Mouse (Mus musculus) C3H10T1/2 (cell line): ENCODE results near the gene Fam199x. TPM values are rescaled to one million over a fixed set of nuclear protein-coding genes. Genes with fewer than 3 reads are reported as not detected.

Experiments
- polyA plus RNA-seq, 2 experiments: library from polyadenylated mRNA; unstranded; fragments of >200 nt; fragmentation: generic; extraction: Trizol; gene quantifications; one replicate each; pipeline ENCODE4 v1.2.1; 2012; ENCODE audit warnings: missing spikeins in 2 of 2

Fam199x gene
- polyA plus RNA-seq = under 1 TPM; 0.02 to 0.30 TPM

DNA sequence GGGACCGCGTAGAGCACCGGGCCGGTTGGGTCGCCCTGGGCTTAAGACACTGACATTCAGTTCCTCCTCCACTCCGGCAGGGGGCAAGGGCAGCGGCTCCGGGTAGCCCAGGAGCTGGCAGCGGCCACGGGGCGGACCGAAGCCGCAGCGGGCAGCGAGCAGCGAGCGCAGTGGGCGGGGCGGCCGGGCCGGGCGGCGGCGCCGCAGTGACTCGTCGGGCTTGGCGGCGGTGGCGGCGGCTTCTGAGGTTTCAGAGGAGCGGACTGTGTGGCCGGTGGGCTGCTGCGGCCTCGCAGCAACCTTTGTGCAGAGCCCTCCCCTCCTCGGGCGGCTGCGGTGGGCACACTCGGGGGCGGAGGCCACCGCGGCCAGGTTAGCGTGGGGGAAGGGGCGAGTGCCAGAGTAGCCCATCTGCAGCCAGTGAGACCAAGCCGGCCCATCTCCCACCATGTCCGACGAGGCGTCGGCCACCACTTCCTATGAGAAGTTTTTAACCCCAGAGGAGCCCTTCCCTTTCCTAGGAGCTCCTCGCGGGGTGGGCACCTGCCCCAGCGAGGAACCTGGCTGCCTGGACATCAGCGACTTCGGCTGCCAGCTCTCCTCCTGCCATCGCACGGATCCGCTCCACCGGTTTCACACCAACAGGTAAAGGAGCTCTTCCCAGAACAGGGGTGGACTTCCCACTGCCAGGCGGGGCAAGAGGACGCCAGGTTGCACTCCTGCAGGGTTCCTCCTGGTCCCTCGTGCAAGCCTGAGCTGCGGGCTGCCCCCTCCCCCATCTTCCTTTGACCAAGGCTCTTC is at the start of gene Fam199x:
Gene Fam199x (plus strand): TSS at position 170 of the 801 bp plus-strand sequence.

DNA sequence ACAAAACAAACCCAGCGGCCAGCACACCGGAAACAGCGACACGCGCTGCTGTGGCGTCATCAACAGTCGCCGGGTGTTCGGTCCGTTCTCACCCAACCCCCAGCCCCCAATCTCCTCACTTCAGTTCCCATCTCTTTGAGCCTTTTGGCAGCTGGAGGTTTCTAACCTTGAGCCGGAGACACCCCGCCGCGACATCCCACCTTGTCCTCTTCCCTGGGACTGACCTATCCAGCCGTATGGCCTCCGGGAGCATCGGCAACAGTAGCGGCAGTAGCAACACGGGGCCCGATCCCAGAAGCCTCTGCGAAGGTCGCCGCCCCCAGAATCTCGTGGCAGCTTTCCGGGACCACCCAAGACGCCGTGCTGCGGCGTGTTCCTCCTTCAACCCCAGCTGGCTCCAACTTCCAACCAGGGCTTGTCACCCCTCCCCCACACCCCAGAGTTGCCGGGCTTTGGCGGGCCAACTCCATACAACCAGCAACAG is 11.4 kb upstream of the Fam199x start, which contains the start of gene Slc25a53:
Gene Slc25a53 (minus strand): TSS at position 303 of the 484 bp plus-strand sequence.

DNA sequence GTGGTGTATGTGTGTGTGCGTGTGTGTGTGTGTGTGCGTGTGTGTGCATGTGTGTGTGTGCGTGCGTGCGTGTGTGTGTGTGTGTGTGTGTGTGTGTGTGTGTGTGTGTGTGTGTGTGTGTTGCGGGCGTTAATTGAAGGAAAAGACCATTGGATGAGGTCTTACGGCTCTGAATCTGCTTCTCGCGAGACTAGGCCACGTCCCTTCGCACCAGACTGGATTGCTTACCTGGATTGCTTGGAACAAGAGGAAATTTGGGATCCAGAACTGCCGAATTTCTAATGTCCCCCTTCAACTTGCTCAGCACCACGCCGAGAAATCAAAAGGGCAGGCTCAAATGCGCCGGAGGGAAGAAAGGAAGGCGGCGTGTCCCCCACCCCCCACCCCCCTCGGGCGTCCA is 72.3 kb downstream of the Fam199x start, which contains the start of gene Esx1:
Gene Esx1 (minus strand): TSS at position 366 of the 400 bp plus-strand sequence.

Other genes starting within 250 kb of the Fam199x start
- under 1 TPM; 0.01 to 0.58 TPM for gene Plp1, start 226.9 kb upstream of the Fam199x start, polyA plus RNA-seq
- not detected for gene Rab9b, start 180.8 kb upstream of the Fam199x start, polyA plus RNA-seq
- gene H2bfm, start 122.3 kb upstream of the Fam199x start, polyA plus RNA-seq = not detected
- gene Tmsb15b2, start 74.1 kb upstream of the Fam199x start, polyA plus RNA-seq = 1 to 10 TPM in 1 of 2 experiments, not detected in 1; 1.5 TPM
- under 1 TPM in 1 of 2 experiments, not detected in 1; 0.28 TPM for gene Tmsb15l, start 72.7 kb upstream of the Fam199x start, polyA plus RNA-seq
- under 1 TPM in 1 of 2 experiments, not detected in 1; 0.42 TPM for gene Tmsb15b1, start 72.7 kb upstream of the Fam199x start, polyA plus RNA-seq
- under 1 TPM in 1 of 2 experiments, not detected in 1; 0.02 TPM for gene Zcchc18, start 56.4 kb upstream of the Fam199x start, polyA plus RNA-seq
- gene Slc25a53, start 11.3 kb upstream of the Fam199x start, polyA plus RNA-seq = 1 to 10 TPM in 1 of 2 experiments, under 1 TPM in 1; 0.11 to 4.2 TPM
- 1 to 10 TPM; 1.1 to 1.7 TPM for gene Esx1, start 72.5 kb downstream of the Fam199x start, polyA plus RNA-seq